Mouse (Mus musculus) adrenal gland (tissue): ENCODE results near the gene Myh13.

Experiments
- intact Hi-C: fragments of 180-260 bp; cut with DNase I; formaldehyde crosslinking; loops from one replicate; pipeline ENCODE4 v1.15.1; 2025

The Myh13 gene

GRCm38 (mm10) chr11:67386815-67387415, 65.5 kb downstream of the Myh13 start:
- intact Hi-C loops: no loop called here

DNA sequence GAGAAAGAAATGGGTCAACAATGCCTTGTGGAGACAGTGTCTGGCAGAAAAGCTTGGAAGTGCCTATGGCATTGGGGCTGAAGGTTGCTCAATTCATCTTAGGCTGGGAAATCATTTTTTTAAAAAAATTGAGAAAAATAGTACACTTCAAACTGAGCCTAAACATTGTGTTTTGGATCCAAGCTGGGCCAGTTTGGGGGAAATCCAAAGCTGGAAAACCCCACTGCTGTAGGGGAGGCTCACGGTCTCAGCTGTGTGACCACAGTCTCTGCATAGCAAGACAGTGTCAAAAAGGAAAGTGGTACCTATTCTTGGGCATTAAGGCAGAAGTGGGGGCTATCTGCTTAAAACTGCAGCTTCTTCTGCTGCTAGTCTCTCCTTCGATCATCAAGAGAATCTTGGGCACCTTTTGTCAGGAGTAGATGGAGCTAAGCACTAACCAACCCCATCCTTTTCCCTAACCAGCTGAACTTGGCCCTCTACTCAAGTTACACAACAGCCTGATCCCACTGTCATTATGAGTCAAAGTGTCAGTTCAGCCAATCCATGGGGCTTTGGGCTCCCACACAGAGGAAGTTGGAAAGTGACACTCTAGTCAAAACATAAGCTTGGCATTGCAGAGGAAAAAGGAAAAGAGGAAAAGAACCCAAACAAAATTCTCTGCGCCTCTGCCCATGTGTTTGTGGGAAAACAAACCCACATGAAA, 69.4 kb downstream of the Myh13 start:
- intact Hi-C loops: no loop called here

- intact Hi-C loops: no loop called here
These were observed 70.9 kb downstream of the Myh13 start for GRCm38 (mm10) chr11:67392369-67392768.

GRCm38 (mm10) chr11:67400956-67401355, 79.5 kb downstream of the Myh13 start:
- intact Hi-C loops: no loop called here

GRCm38 (mm10) chr11:67414346-67414940, 93.0 kb downstream of the Myh13 start:
- intact Hi-C loops: no loop called here
